Comparison of ENCODE assay signal across 8 mouse cellular contexts in genomic region chr13:56758492-56758891, GRCm38 (mm10). TPM values are rescaled to one million over a fixed set of nuclear protein-coding genes. Genes with fewer than 3 reads are reported as not detected.
DNase-seq lines count a peak whose midpoint lies in the region; ATAC-seq and TF ChIP-seq lines count a peak whose summit lies in the region.
"Had no signal": no experiment of that assay in that cellular context is flagged by ENCODE, and none has a peak within 500 bp of the region (broad histone marks: within the 10 kb centered on the region; RNA-seq: fewer than 3 reads in every experiment).

No protein-coding gene starts in this region.

- DNase-seq in ES-E14 (ENCODE audit: low read depth, low spot score), result peak; percentile 77
- peak; percentile 82 to 83 for DNase-seq in adrenal gland, adult 18-20 months (ENCODE audit: low spot score in 2 of 2)
- DNase-seq in embryo, embryonic 10 days (ENCODE audit: low spot score), result peak; percentile 86
- DNase-seq in heart, embryonic 10.5 days (ENCODE audit: low spot score), result peak; percentile 86
- peak; percentile 40 to 80 for DNase-seq in layer of hippocampus, postnatal 25 days (ENCODE audit: extremely low spot score in 1 of 2, low spot score in 1 of 2)
- DNase-seq in splenic B cell, adult 2 months (ENCODE audit: low read depth, low spot score), result peak; percentile 71

- H3K36me3 ChIP-seq in ES-E14 (ENCODE audit: control insufficient read depth, insufficient read depth, low read length, poor library complexity, severe bottlenecking), result no peaks in the 10 kb centered on the region
- H3K36me3 ChIP-seq in heart, embryonic 10.5 days, result no peaks in the 10 kb centered on the region
- H3K36me3 ChIP-seq in splenic B cell, adult 2 months (ENCODE audit: control insufficient read depth, insufficient read depth, low read length, poor library complexity, severe bottlenecking), result no peaks in the 10 kb centered on the region
- H3K36me3 ChIP-seq: limb, embryonic 13.5 days had no signal

- no peak overlapping the region for H3K4me3 ChIP-seq in ES-E14 (ENCODE audit: insufficient read depth in 1 of 2, low read depth in 1 of 2, low read length in 2 of 2, poor library complexity in 1 of 2, severe bottlenecking in 1 of 2)
- H3K4me3 ChIP-seq in heart, embryonic 10.5 days, result no peak overlapping the region
- H3K4me3 ChIP-seq: limb, embryonic 13.5 days had no signal

- H3K27ac ChIP-seq in ES-E14 (ENCODE audit: insufficient read depth, low read depth, low read length, poor library complexity, severe bottlenecking), result no peak overlapping the region
- H3K27ac ChIP-seq in heart, embryonic 10.5 days, result no peak overlapping the region
- H3K27ac ChIP-seq: limb, embryonic 13.5 days had no signal

- H3K4me1 ChIP-seq in ES-E14 (ENCODE audit: control insufficient read depth in 2 of 2, insufficient read depth in 2 of 2, low read length in 2 of 2, poor library complexity in 1 of 2), result no peaks in the 10 kb centered on the region
- H3K4me1 ChIP-seq in heart, embryonic 10.5 days, result peaks cover 29% of the 10 kb centered on the region

- in situ Hi-C loops in ES-E14 (cut with MboI; ENCODE audit: low sequenced_read_pairs in 2 of 2, unreplicated experiment in 2 of 2), result no loop called here

- peaks cover 71% of the 10 kb centered on the region for H3K27me3 ChIP-seq in heart, embryonic 10.5 days (ENCODE audit: insufficient read depth, poor library complexity, severe bottlenecking)
- H3K27me3 ChIP-seq in splenic B cell, adult 2 months (ENCODE audit: control insufficient read depth, insufficient read depth, low read length, poor library complexity, severe bottlenecking), result no peaks in the 10 kb centered on the region

- no peak overlapping the region for H3K9ac ChIP-seq in ES-E14 (ENCODE audit: insufficient read depth, low read depth, low read length, poor library complexity, severe bottlenecking)
- H3K9ac ChIP-seq: limb, embryonic 13.5 days had no signal

- 27% methylated on average over 6 of the region's 6 CpGs for WGBS in heart, embryonic 10.5 days

- ATAC-seq in megakaryocyte progenitor cell, adult 5-6 weeks (replicated peaks; ENCODE audit: poor library complexity), result peak; percentile 82

- no peaks in the 10 kb centered on the region for H3K9me3 ChIP-seq in ES-E14 (ENCODE audit: control insufficient read depth, insufficient read depth, low read depth, low read length)
- no peaks in the 10 kb centered on the region for H3K9me3 ChIP-seq in heart, embryonic 10.5 days
- H3K9me3 ChIP-seq: limb, embryonic 13.5 days had no signal

TF ChIP-seq in ES-E14, 5 proteins besides CTCF, POLR2A, EP300 and RAD21:
- TF ChIP-seq ZC3H11A (IDR thresholded peaks at IDR 0.05; ENCODE audit: borderline replicate concordance, low read depth, low read length), result peak; percentile 26; the same call in 1 of the 2 replicates
- TF ChIP-seq CHD2 (IDR thresholded peaks at IDR 0.05; ENCODE audit: low read depth, low read length), result no peak
TF ChIP-seq in ES-E14: peak in this region for 1.

RNA-seq across cellular contexts. Expression of gene Gm45623, which starts 4.9 kb away (rescaled TPM):
- total RNA-seq in ES-E14 (2012; rRNA removed), result not detected in 2 replicates
- total RNA-seq in adrenal gland, adult 18-20 months (2021), result not detected
- polyA plus RNA-seq in heart, embryonic 10.5 days (2016; fragmentation: Nextera tagmentation; extraction: Ambion mirVana), result 0.49 and 0.67 TPM in 2 replicates
- 1 to 10 TPM in 1 of 2 experiments, under 1 TPM in 1; 0.92 to 1.6 TPM for total RNA-seq in layer of hippocampus, postnatal 25 days (2021)
- total RNA-seq in megakaryocyte progenitor cell, adult 5-6 weeks (2015), result not detected in 2 replicates
- not detected in 2 replicates for total RNA-seq in megakaryocyte progenitor cell, adult 5-6 weeks (2017)

RNA-seq across cellular contexts. Expression of gene Smad5, which starts 55.7 kb away (rescaled TPM):
- total RNA-seq in ES-E14 (2012; rRNA removed), result 13.6 and 14.2 TPM in 2 replicates
- total RNA-seq in adrenal gland, adult 18-20 months (2021), result 10 to 100 TPM; 40.4 to 51.7 TPM
- polyA plus RNA-seq in heart, embryonic 10.5 days (2016; fragmentation: Nextera tagmentation; extraction: Ambion mirVana), result 20.7 and 23.0 TPM in 2 replicates
- 10 to 100 TPM; 23.3 to 26.3 TPM for total RNA-seq in layer of hippocampus, postnatal 25 days (2021)
- 58.7 and 72.0 TPM in 2 replicates for total RNA-seq in megakaryocyte progenitor cell, adult 5-6 weeks (2015)
- 22.6 and 32.3 TPM in 2 replicates for total RNA-seq in megakaryocyte progenitor cell, adult 5-6 weeks (2017)
